Mouse (Mus musculus) gastrocnemius, postnatal 14 days (tissue): ENCODE data around the gene Mob3b. TPM values are rescaled to one million over a fixed set of nuclear protein-coding genes. Genes with fewer than 3 reads are reported as not detected.

Source experiments
- DNase-seq: peaks from one replicate; pipeline ENCODE4 v3.0.0; 2021; ENCODE audit warnings: mixed read lengths
- intact Hi-C: fragments of 180-260 bp; cut with DNase I; formaldehyde crosslinking; loops from one replicate; pipeline ENCODE4 v1.15.1; 2025; ENCODE audit warnings: low total_unique reads
- long read RNA-seq, 2 experiments: library from polyadenylated mRNA; stranded (forward); transcript quantifications; one replicate each; pipeline ENCODE4 v2.0.0; 2021
- total RNA-seq, 2 experiments: library from RNA; stranded (reverse); gene quantifications; 2 replicates each; pipeline ENCODE4 v1.2.3; 2021

The Mob3b gene
- 1 to 10 TPM in 1 of 2 experiments, under 1 TPM in 1; 0.89 to 2.5 TPM for total RNA-seq
- long read RNA-seq, experiment 1: 0 reads
- long read RNA-seq, experiment 2: 0 reads

- intact Hi-C loops: loop anchor here (5.0 kb wide), 1 partner anchor 195 kb away; no protein-coding TSS in a partner anchor
- DNase-seq: peak; percentile 85
Measured at GRCm38 (mm10) chr4:35156751-35157611, at the start of gene Mob3b. Gene Mob3b (minus strand): TSS chr4:35157484.

- intact Hi-C loops: no loop called here
- DNase-seq: no peak
Measured at GRCm38 (mm10) chr4:35204659-35205058, 47.4 kb upstream of the Mob3b start.

- intact Hi-C loops: no loop called here
- DNase-seq: no peak
Measured at GRCm38 (mm10) chr4:35203724-35204123, 46.4 kb upstream of the Mob3b start.

- intact Hi-C loops: no loop called here
- no peak for DNase-seq
Measured at GRCm38 (mm10) chr4:35201700-35202099, 44.4 kb upstream of the Mob3b start.

- intact Hi-C loops: no loop called here
- DNase-seq: no peak
Measured at GRCm38 (mm10) chr4:35192725-35193124, 35.4 kb upstream of the Mob3b start.

GRCm38 (mm10) chr4:35189794-35190193 is 32.5 kb upstream of the Mob3b start:
- no peak for DNase-seq
- intact Hi-C loops: no loop called here

GRCm38 (mm10) chr4:35187617-35188326 is 30.5 kb upstream of the Mob3b start:
- no peak for DNase-seq
- intact Hi-C loops: no loop called here

GRCm38 (mm10) chr4:35177926-35178645 is 20.8 kb upstream of the Mob3b start:
- no peak for DNase-seq
- intact Hi-C loops: no loop called here

GRCm38 (mm10) chr4:35175566-35175965 is 18.3 kb upstream of the Mob3b start:
- intact Hi-C loops: no loop called here
- DNase-seq: no peak

GRCm38 (mm10) chr4:35173551-35173950 is 16.3 kb upstream of the Mob3b start:
- no peak for DNase-seq
- intact Hi-C loops: no loop called here

GRCm38 (mm10) chr4:35172471-35172870 is 15.2 kb upstream of the Mob3b start:
- intact Hi-C loops: no loop called here
- DNase-seq: no peak

- intact Hi-C loops: no loop called here
- no peak for DNase-seq
Measured at GRCm38 (mm10) chr4:35169571-35170125, 12.4 kb upstream of the Mob3b start.

GRCm38 (mm10) chr4:35167855-35168254 is 10.6 kb upstream of the Mob3b start:
- DNase-seq: no peak
- intact Hi-C loops: no loop called here

GRCm38 (mm10) chr4:35165947-35166346 is 8.7 kb upstream of the Mob3b start:
- intact Hi-C loops: no loop called here
- no peak for DNase-seq

GRCm38 (mm10) chr4:35165275-35165674 is 8.0 kb upstream of the Mob3b start:
- intact Hi-C loops: no loop called here
- no peak for DNase-seq

GRCm38 (mm10) chr4:35157815-35158214 is 531 bp upstream of the Mob3b start:
- intact Hi-C loops: loop anchor here (5.0 kb wide), 1 partner anchor 196 kb away; no protein-coding TSS in a partner anchor
- DNase-seq: no peak

GRCm38 (mm10) chr4:35156149-35156611 is 1.1 kb downstream of the Mob3b start:
- peak; percentile 64 for DNase-seq
- intact Hi-C loops: loop anchor here (5.0 kb wide), 1 partner anchor 194 kb away; no protein-coding TSS in a partner anchor

GRCm38 (mm10) chr4:35155132-35155922 is 2.0 kb downstream of the Mob3b start:
- intact Hi-C loops: loop anchor here (5.0 kb wide), 1 partner anchor 193 kb away; no protein-coding TSS in a partner anchor
- DNase-seq: no peak

GRCm38 (mm10) chr4:35154051-35154450 is 3.2 kb downstream of the Mob3b start:
- intact Hi-C loops: no loop called here
- DNase-seq: no peak
